Mouse (Mus musculus): ENCODE results near the gene Olfr794.

The Olfr794 gene

DNA sequence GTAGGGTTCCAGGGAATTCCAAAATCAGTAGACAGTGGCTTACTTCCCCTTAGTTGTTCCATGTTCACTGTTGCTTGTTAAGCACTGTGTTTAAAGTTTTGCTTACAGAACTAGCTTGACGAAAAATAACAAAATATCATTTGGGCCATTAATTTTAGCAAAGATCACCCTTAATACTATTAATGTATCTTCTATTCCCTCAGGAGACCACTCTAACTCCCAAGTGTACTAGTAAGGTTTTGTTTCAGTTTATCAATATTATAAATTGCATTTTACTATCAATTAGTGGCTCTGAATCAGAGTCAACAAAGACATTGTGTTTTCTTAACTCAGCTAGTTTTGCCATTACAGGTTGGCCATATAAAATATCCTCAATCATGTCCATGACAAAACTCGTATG is at the start of gene Olfr794:
TSS of gene Olfr794 (plus strand) at position 301 of the 400 bp plus-strand sequence.
- DNase-seq (ENCODE audit: low spot score): no peak

DNA sequence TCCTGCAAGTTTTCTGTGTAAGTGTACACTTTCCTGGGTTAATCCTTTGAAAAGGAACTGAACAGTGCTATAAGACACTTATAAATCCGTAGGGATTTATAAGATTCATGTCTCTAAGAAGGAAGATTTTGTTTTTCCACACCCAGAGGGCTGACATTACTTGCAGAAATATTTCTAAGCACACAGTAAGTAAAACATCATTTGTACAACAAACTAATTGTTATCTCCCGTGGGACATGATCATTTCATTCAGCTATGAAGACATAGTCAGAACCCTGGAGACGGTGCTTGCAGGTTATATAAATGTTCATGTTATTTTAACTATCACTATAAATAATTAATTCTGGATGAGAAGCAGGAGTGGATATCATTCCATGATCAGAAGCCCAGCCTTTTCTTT is 46.0 kb upstream of the Olfr794 start, which contains the start of gene Olfr791:
TSS of gene Olfr791 (plus strand) at position 301 of the 400 bp plus-strand sequence.
- DNase-seq (ENCODE audit: low spot score): no peak

DNA sequence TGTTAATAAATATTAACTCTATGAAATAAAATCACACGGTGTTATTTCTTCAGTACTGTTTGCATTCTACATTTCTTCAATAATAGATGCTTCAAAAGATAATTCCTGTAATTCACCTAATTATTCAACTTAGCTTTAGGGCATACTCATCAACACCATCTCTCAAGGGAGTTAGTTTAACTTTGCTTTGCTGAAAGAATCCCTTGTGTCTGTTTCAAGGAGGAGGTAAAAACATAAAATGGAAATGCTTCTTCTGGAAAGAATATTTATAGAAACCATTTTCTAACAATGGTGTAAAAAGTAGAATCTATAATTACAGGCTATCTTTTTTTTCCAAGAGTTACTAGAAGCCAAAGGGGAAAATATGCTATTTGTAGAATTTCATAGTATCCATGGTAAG is 28.6 kb upstream of the Olfr794 start, which contains the start of gene Olfr792:
TSS of gene Olfr792 (plus strand) at position 301 of the 400 bp plus-strand sequence.
- no peak for DNase-seq (ENCODE audit: low spot score)

DNA sequence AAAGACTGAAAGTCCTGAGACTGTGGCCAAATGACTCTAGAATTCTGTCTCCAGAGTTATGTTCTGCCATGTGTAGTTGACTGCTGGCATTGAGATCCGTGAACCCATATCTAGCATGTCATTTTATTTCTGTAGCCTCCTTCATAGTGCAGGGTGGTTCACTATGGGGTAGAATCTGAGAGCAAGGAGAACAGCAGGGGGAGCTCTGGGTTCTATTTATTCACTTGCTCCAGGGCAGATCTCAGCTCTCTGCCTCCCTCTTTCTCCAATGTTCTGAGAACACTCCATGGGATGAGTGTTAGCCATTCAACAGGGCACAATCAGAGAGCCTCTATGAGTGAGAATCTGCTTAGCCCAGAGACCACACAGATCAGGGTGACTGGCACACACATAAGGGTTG is 18.1 kb upstream of the Olfr794 start:
- no peak for DNase-seq (ENCODE audit: low spot score)

DNA sequence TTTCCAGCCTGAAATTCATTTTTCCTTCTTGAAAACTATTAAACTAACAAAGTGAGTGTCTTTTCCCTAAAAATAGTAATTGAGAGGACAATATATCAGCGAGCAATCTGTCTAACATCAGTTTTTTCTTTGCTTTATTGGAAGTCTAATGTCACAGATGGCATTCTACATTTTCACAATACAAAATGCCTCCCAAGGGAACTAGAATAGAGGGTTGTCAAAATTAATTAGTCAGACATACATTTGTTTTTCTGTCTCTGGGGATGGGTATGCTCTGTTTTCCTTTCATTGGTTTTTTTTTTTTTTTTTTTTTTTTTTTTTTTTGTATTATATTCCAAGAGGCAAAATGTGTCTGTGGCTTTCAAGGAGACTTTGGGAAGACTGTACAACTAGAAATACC is 9.6 kb downstream of the Olfr794 start:
- DNase-seq (ENCODE audit: low spot score): no peak

DNA sequence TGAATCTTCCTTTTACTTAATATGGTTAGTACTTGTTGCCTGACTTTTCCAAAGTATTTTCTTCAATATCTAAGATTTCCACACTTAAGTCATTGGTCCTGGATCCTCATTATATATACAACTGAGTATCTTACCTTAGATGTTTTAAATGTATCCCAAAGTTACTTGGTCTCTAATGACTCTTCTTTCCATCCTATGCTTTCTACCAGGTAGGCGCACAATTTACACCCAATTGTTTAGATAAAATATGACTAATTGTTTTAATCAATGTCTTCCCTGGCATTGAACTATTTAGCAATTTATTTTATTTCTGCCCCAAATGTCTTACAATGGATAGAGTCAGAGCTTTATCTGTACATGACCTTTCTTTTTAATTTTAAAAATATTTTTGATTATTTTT is 45.0 kb downstream of the Olfr794 start, which contains the start of gene Olfr796:
TSS of gene Olfr796 (minus strand) at position 101 of the 400 bp plus-strand sequence.
- DNase-seq (ENCODE audit: low spot score): no peak

DNA sequence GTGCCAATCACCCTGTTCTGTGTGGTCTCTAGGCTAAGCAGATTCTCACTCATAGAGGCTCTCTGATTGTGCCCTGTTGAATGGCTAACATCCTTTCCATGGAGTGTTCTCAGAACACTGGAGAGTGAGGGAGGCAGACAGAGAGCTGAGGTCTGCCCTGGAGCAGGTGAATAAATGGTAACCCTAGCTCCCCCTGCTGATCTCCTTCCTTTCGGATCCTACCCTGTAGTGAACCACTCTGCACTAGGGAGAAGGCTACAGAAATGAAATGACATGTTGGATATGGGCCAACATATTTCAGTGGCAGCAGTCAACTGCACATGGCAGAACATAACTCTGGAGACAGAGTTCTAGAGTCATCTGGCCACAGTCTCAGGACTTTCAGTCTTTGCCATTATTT is 54.3 kb downstream of the Olfr794 start:
- DNase-seq (ENCODE audit: low spot score): no peak
